Mouse (Mus musculus) ES-E14 (cell line): ENCODE measurements around the gene Ppp1r7. TPM values are rescaled to one million over a fixed set of nuclear protein-coding genes. Genes with fewer than 3 reads are reported as not detected.
"Not testable (repeated sequence)": the region's sequence is repeated elsewhere in the genome, so short reads cannot be mapped to it uniquely, and the experiment has no call there.

ENCODE experiments used
- DNase-seq: peaks from one replicate; pipeline ENCODE4 v3.0.0-alpha.2; 2013; ENCODE audit warnings: low read depth, low spot score
- H3K27ac ChIP-seq: 2 replicates; pipeline ENCODE4 v1.5.1; 2012; ENCODE audit warnings: low read depth, mild to moderate bottlenecking, low read length, moderate library complexity, mixed read lengths; ENCODE audit not compliant: poor library complexity, insufficient read depth, severe bottlenecking
- H3K36me3 ChIP-seq: 2 replicates; pipeline ENCODE4 v1.6.1; 2012; ENCODE audit warnings: mild to moderate bottlenecking, low read length, moderate library complexity, mixed read lengths; ENCODE audit not compliant: control insufficient read depth, poor library complexity, insufficient read depth, severe bottlenecking
- H3K4me1 ChIP-seq, 2 experiments: fragments of 150-350 bp in 1 of 2; sonication (generic) in 1 of 2; 2 replicates each; pipeline ENCODE4 v1.6.1; 2012; ENCODE audit warnings: low read length in 2 of 2, mild to moderate bottlenecking in 1 of 2, mixed read lengths in 1 of 2; ENCODE audit not compliant: control insufficient read depth in 2 of 2, insufficient read depth in 2 of 2, poor library complexity in 1 of 2
- H3K4me3 ChIP-seq, 2 experiments: fragments of 150-350 bp in 1 of 2; sonication (generic) in 1 of 2; 2 replicates each; pipeline ENCODE4 v1.5.1; 2012; ENCODE audit warnings: low read length in 2 of 2, low read depth in 1 of 2, mild to moderate bottlenecking in 1 of 2, mixed read lengths in 1 of 2; ENCODE audit not compliant: insufficient read depth in 1 of 2, poor library complexity in 1 of 2, severe bottlenecking in 1 of 2
- H3K9ac ChIP-seq: 2 replicates; pipeline ENCODE4 v1.6.1; 2012; ENCODE audit warnings: low read depth, mild to moderate bottlenecking, low read length, mixed read lengths; ENCODE audit not compliant: poor library complexity, insufficient read depth, severe bottlenecking
- H3K9me3 ChIP-seq: fragments of 150-350 bp; sonication (generic); 2 replicates; pipeline ENCODE4 v1.6.1; 2012; ENCODE audit warnings: low read depth, mild to moderate bottlenecking, low read length; ENCODE audit not compliant: control insufficient read depth, insufficient read depth
- CHD2 ChIP-seq: IDR thresholded peaks from 2 replicates; pipeline ENCODE4 v1.6.1; 2014; ENCODE audit warnings: mild to moderate bottlenecking, low read depth, low read length, inconsistent platforms
- HCFC1 ChIP-seq: IDR thresholded peaks from 2 replicates; pipeline ENCODE4 v1.6.1; 2012; ENCODE audit warnings: low read length, inconsistent platforms, borderline replicate concordance; ENCODE audit not compliant: insufficient read depth
- MAFK ChIP-seq: IDR thresholded peaks from 2 replicates; pipeline ENCODE4 v1.6.1; 2014; ENCODE audit warnings: mild to moderate bottlenecking, low read depth, low read length, inconsistent platforms; ENCODE audit not compliant: insufficient read depth
- ZC3H11A ChIP-seq: IDR thresholded peaks from 2 replicates; pipeline ENCODE4 v1.6.1; 2012; ENCODE audit warnings: low read depth, mild to moderate bottlenecking, inconsistent platforms, low read length, borderline replicate concordance
- ZNF384 ChIP-seq: IDR thresholded peaks from 2 replicates; pipeline ENCODE4 v1.6.1; 2012; ENCODE audit warnings: low read depth, low read length, inconsistent platforms
- in situ Hi-C, 2 experiments: fragments of 600-800 bp; cut with MboI; formaldehyde crosslinking; loops; one replicate each; pipeline ENCODE4 v1.15.1; 2025; ENCODE audit warnings: low sequenced_read_pairs in 2 of 2, inconsistent platforms in 1 of 2; ENCODE audit not compliant: unreplicated experiment in 2 of 2
- total RNA-seq: library from RNA; depleted of rRNA; stranded (reverse); fragments of 300-350 nt; gene quantifications from 2 replicates; pipeline ENCODE4 v1.2.3, GENCODE M21; 2012; rRNA removed

Gene Ppp1r7
- 18.6 and 22.0 TPM in 2 replicates for total RNA-seq

- peak; percentile 94 for DNase-seq
- Histone ChIP-seq H3K4me3 (peak within 1 kb of the TSS; percentile 82 to 99), H3K27ac (no peak within 1 kb of the TSS), H3K36me3 (peaks cover 6% of the 10 kb centered on the region; the same call in 1 of the 2 replicates), H3K9ac (peak within 1 kb of the TSS; percentile 94), H3K9me3 (no peaks in the 10 kb centered on the region), H3K4me1 (peaks cover 0 to 2% of the 10 kb centered on the region in 2 experiments; a peak in 1 of 4 replicates)
- in situ Hi-C loops, result no loop called here
- TF ChIP-seq HCFC1 (peak; percentile 83), CHD2 (0 out of 2 replicates have a peak, but pooled peaks have one; percentile 11), ZNF384 (no peak), ZC3H11A (no peak), MAFK (no peak)
These were observed at the start of gene Ppp1r7, which contains the start of gene Pask for GRCm38 (mm10) chr1:93342648-93343503. TSS of gene Ppp1r7 (plus strand) at chr1:93342854. TSS of gene Pask (minus strand) at chr1:93343482.

- H3K4me1 ChIP-seq, H3K4me3 ChIP-seq, H3K27ac ChIP-seq, H3K9me3 ChIP-seq, in situ Hi-C loops, H3K9ac ChIP-seq, DNase-seq: not testable (repeated sequence)
- H3K36me3 ChIP-seq, result peaks cover 22% of the 10 kb centered on the region
These were observed 48.2 kb upstream of the Ppp1r7 start for GRCm38 (mm10) chr1:93294491-93294890.

- in situ Hi-C loops, result no loop called here
- TF ChIP-seq CHD2 (no peak), ZC3H11A (no peak), ZNF384 (no peak), HCFC1 (no peak), MAFK (no peak)
- Histone ChIP-seq H3K9ac (no peak overlapping the region), H3K36me3 (peaks cover 49% of the 10 kb centered on the region), H3K4me1 (peaks cover 0 to 13% of the 10 kb centered on the region in 2 experiments; a peak in 1 of 4 replicates), H3K9me3 (no peaks in the 10 kb centered on the region), H3K4me3 (no peak overlapping the region), H3K27ac (no peak overlapping the region)
- DNase-seq, result no peak
These were observed 42.9 kb upstream of the Ppp1r7 start for GRCm38 (mm10) chr1:93299791-93300190.

GRCm38 (mm10) chr1:93300578-93300977 is 42.1 kb upstream of the Ppp1r7 start:
- in situ Hi-C loops, result no loop called here
- Histone ChIP-seq H3K9ac (no peak overlapping the region), H3K27ac (no peak overlapping the region), H3K9me3 (no peaks in the 10 kb centered on the region), H3K4me1 (peaks cover 0 to 15% of the 10 kb centered on the region in 2 experiments; a peak in 1 of 4 replicates), H3K36me3 (peaks cover 49% of the 10 kb centered on the region), H3K4me3 (no peak overlapping the region)
- TF ChIP-seq ZC3H11A, result no peak
- no peak for TF ChIP-seq HCFC1
- no peak for TF ChIP-seq ZNF384
- no peak for TF ChIP-seq CHD2
- TF ChIP-seq MAFK, result no peak
- no peak for DNase-seq
